Mouse (Mus musculus) gastrocnemius, postnatal 10 days (tissue): ENCODE data around the gene Rsph3b. TPM values are rescaled to one million over a fixed set of nuclear protein-coding genes. Genes with fewer than 3 reads are reported as not detected.

Source experiments
- DNase-seq: peaks from one replicate; pipeline ENCODE4 v3.0.0; 2021; ENCODE audit warnings: mixed read lengths
- microRNA-seq, 2 experiments: library from miRNA; unstranded; fragments of <30 nt; microRNA quantifications; one replicate each; pipeline ENCODE4 v1.2.0; 2021
- total RNA-seq, 2 experiments: library from RNA; stranded (reverse); gene quantifications; 2 replicates each; pipeline ENCODE4 v1.2.3; 2021

Rsph3b gene
- total RNA-seq, 2 experiments from 2014 or later = 19.7 to 22.9 TPM

DNA sequence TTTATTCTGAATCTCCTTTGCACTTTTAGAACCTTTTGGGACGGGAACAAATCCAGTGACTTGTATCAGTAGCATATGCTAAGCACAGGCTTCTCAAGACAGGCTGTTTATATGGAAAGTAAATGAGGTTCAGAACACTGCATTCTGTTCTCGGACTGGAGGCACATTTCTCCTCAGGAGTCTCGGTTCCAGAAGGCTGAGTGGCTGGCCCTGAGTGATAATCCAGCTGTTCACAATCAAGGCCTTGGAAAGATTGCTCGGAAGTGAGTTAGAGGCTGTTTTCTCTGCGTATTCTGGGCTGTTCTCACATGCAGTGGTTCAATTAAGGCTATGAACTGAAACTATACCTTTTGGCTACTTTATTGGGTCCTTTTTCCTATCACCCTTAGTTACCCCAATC is 82.9 kb downstream of the Rsph3b start:
- no peak for DNase-seq

DNA sequence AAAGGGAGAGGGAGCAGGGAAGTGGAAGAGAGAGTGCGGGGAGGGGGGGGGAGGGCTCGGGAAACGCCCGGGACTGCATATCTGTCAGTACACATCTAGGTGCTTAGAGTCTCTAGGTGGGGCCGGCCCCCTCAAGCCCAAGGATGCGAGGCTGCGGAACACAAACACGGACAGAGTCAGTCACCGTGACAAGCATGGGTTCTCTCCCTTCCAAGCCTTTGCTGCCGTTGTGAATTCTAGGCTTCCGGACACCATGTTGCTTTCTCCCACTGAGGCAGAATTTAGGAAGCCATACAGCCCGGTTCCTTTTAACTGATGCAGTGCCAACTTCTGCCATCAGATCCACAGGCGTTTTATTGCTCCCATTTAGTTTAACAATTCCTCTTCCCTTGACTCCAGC is 83.6 kb downstream of the Rsph3b start:
- DNase-seq = no peak

GRCm38 (mm10) chr17:6863521-6863920 is 85.0 kb downstream of the Rsph3b start:
- no peak for DNase-seq

DNA sequence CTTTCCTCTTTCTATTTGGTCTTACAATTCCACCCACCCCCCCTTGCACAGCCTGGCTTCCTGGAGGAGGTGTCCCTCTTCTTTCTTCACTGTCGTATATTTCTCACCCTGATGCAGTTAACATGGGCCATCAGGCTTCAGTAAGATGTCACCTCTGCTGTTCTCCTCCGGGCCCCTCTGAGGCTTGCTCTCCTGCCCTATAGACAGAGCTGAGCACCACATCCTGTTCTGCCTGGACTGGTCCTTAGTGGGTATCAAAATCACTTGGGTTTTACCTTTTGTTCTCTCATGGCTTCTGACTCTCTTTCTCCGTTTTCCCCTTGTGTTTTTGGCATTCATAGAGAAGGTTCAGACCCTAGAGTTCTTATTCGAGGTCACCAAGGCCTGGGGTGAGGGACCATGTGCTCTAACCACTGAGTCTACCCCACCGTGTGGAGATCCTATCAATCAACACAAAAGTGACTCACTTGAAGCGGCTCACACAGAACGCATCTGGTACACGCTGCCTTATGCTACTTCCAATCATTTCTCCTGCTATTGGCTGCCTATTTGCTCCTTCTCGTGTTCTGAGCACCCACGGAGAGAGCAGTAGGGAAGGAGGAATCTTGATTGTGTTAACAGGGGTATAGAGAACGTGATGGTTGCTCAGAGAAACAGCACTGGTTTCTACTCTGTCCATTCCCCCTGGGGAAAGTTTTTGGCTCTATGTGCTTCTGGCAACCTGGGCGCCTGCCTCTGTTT is 86.3 kb downstream of the Rsph3b start:
- DNase-seq = no peak

DNA sequence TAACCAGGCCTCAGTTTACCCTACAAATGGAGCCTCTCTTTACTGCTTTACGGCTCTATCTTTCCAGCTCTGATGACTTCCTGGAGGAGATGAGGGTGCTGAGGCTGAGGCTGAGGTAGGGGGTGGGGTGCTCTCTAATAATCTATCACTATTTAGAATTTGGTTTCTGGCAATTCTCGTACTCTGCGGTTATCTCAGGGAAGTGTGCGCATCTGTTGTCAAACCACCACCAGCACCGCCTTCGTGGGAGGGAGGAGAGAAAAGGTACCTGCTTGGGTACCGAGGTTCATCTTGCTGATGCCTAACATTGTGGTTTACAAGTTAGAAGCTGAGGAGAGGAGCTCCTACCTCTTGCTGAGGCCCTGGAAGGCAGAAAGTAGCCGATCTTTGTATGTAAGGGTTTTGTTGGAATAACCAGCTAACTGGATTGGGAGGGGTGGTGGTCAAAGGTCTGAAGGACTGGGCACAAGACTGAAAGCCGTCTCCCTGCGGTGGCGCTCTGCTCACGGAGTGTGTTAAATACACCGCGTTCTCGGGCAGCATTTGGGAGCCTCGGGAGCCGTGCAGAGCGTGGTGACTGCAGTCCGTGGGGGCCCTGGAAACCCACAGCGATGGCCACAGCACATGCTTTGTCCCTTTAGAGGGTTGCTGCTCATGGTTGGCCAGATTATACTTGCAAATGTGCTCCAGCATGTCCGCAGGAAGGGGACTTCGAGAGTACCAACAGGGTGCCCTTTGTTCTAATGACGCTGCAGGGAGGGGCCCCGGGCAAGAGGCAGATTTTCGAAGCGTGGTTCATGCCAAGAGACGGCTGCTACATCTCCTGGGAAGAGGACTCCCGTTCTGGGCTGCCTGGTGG is 87.1 kb downstream of the Rsph3b start:
- DNase-seq = peak; percentile 20

GRCm38 (mm10) chr17:6860491-6860897 is 88.0 kb downstream of the Rsph3b start:
- DNase-seq = no peak

DNA sequence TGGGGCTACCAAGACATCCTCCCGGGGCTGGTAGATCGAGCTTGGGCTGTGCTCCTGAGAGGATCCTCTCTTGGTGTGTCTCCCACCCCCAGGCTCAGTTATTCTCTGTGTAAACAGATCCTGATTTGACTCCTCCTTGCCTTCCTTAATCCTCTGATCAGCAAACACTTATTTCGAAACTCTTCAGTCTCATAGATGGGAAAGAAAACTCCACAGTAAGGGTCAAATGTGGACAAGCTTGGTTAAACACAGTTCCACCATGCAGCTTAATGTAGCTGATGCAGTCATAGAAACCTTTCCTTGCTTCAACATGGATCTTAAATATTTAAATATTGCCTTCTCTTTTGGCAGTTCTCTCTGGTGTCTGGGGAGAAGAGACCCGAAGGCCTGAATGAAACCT is 88.4 kb downstream of the Rsph3b start:
- no peak for DNase-seq

Small RNAs within 50 kb of the gene (microRNA-seq; reads per million reads assigned to microRNA genes)
- 0 reads per million in 2 experiments for gene Mir692-1

Other genes starting within 250 kb of the Rsph3b start
- gene Ezr, start 165.9 kb downstream of the Rsph3b start, total RNA-seq = 10 to 100 TPM; 24.0 to 24.9 TPM
- gene Tagap1, start 12.5 kb upstream of the Rsph3b start, total RNA-seq = 1 to 10 TPM; 7.7 to 9.0 TPM
- gene Rnaset2b, start 22.0 kb upstream of the Rsph3b start, total RNA-seq = 100 to 1,000 TPM; 120 to 143 TPM
- gene Gm49721, start 30.2 kb upstream of the Rsph3b start, total RNA-seq = not detected
- not detected for gene Gm1604a, start 76.9 kb upstream of the Rsph3b start, total RNA-seq
- 10 to 100 TPM; 42.5 to 45.1 TPM for gene Rps6ka2, start 221.4 kb upstream of the Rsph3b start, total RNA-seq